Mouse (Mus musculus): ENCODE measurements around the gene Gpc5. TPM values are rescaled to one million over a fixed set of nuclear protein-coding genes. Genes with fewer than 3 reads are reported as not detected.

The Gpc5 gene
- total and polyA plus RNA-seq, 3 experiments = 0.14 TPM; not detected in 2

GRCm38 (mm10) chr14:116338395-116338794 lies 1246.4 kb downstream of the Gpc5 start:
- Histone ChIP-seq H3K9me3 (replicated peaks; ENCODE audit: low read length) (no peaks in the 10 kb centered on the region), H3K4me3 (replicated peaks in 1 of 3; ENCODE audit: low read depth in 2 of 3, low read length in 2 of 3, poor library complexity in 1 of 3) (no peak overlapping the region), H3K79me2 (replicated peaks; ENCODE audit: control insufficient read depth, extremely low read depth, insufficient read depth, poor library complexity, severe bottlenecking) (no peaks in the 10 kb centered on the region), H3K4me2 (ENCODE audit: insufficient read depth, low read depth, poor library complexity, severe bottlenecking) (no peak overlapping the region), H3K27me3 (replicated peaks) (no peaks in the 10 kb centered on the region), H3K27ac (ENCODE audit: insufficient read depth, low read depth) (no peak overlapping the region), H3K36me3 (replicated peaks in 1 of 2; ENCODE audit: control insufficient read depth in 1 of 2, insufficient read depth in 1 of 2, low read length in 1 of 2) (no peaks in the 10 kb centered on the region), H3K4me1 (ENCODE audit: control insufficient read depth in 1 of 2, insufficient read depth in 2 of 2) (no peaks in the 10 kb centered on the region), H3K9ac (ENCODE audit: insufficient read depth, low read depth) (no peak overlapping the region)
- dilution Hi-C loops (cut with MboI; ENCODE audit: extremely low pct_ligation_motif_present, extremely low pct_unique_long_range_greater_than_20kb, low sequenced_read_pairs) (no loop called here), in situ Hi-C loops (cut with MboI; ENCODE audit: low pct_ligation_motif_present, low pct_unique_long_range_greater_than_20kb, low sequenced_read_pairs) (no loop called here)
- TF ChIP-seq EP300 (IDR thresholded peaks at IDR 0.05; ENCODE audit: low read length) (no peak), UBTF (IDR thresholded peaks at IDR 0.05; ENCODE audit: low read depth, low read length) (no peak), SIN3A (IDR thresholded peaks at IDR 0.05; ENCODE audit: low read length) (no peak), TCF12 (IDR thresholded peaks at IDR 0.05; ENCODE audit: low read depth, low read length) (no peak), E2F4 (IDR thresholded peaks at IDR 0.05; ENCODE audit: insufficient replicate concordance, low read depth, low read length) (no peak), HCFC1 (IDR thresholded peaks at IDR 0.05; ENCODE audit: low read depth, low read length) (no peak), RCOR1 (conservative IDR thresholded peaks at IDR 0.05; ENCODE audit: low read depth, low read length) (no peak), ZNF384 (IDR thresholded peaks at IDR 0.05; ENCODE audit: low read depth, low read length) (no peak), SMC3 (IDR thresholded peaks at IDR 0.05; ENCODE audit: low read depth, low read length) (no peak), USF1 (IDR thresholded peaks at IDR 0.05; ENCODE audit: low read depth, low read length) (no peak), JUN (IDR thresholded peaks at IDR 0.05; ENCODE audit: insufficient read depth, low read depth, low read length) (no peak), ZKSCAN1 (IDR thresholded peaks at IDR 0.05; ENCODE audit: borderline replicate concordance, low read depth, low read length) (no peak)
- no peak for DNase-seq (ENCODE audit: extremely low read depth)

DNA sequence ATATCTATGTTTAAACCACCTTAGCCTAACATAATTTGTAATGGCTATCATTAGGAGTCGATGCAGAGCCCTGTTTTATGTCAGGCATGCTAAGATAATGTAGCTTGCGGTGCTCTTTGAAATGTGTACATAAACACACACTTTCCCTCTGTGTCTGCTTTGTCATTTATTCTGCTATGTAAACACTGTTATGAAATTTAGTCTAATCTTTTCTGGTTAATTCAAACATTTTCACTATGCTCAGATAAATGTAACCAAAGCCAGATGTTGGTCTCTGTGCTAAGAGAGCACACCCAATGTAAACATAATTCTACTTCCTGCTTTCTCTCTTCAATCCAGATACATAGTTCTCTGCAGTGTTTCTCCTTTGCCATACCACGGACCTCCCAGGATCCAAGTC lies 1256.5 kb downstream of the Gpc5 start:
- TF ChIP-seq PAX5 (IDR thresholded peaks at IDR 0.05; ENCODE audit: low read length) = no peak
- TF ChIP-seq GABPA (IDR thresholded peaks at IDR 0.05; ENCODE audit: insufficient replicate concordance, low read depth, low read length) = no peak
- TF ChIP-seq ZC3H11A (IDR thresholded peaks at IDR 0.05; ENCODE audit: low read depth, low read length) = no peak
- Histone ChIP-seq H3K27me3 (replicated peaks) (no peaks in the 10 kb centered on the region), H3K79me2 (replicated peaks; ENCODE audit: control insufficient read depth, extremely low read depth, insufficient read depth, poor library complexity, severe bottlenecking) (no peaks in the 10 kb centered on the region), H3K9me3 (replicated peaks; ENCODE audit: low read length) (no peaks in the 10 kb centered on the region), H3K9ac (ENCODE audit: insufficient read depth, low read depth) (no peak overlapping the region), H3K4me3 (replicated peaks in 1 of 3; ENCODE audit: low read depth in 2 of 3, low read length in 2 of 3, poor library complexity in 1 of 3) (no peak overlapping the region), H3K4me1 (ENCODE audit: control insufficient read depth in 1 of 2, insufficient read depth in 2 of 2) (no peaks in the 10 kb centered on the region), H3K27ac (ENCODE audit: insufficient read depth, low read depth) (no peak overlapping the region), H3K36me3 (replicated peaks in 1 of 2; ENCODE audit: control insufficient read depth in 1 of 2, insufficient read depth in 1 of 2, low read length in 1 of 2) (no peaks in the 10 kb centered on the region), H3K4me2 (ENCODE audit: insufficient read depth, low read depth, poor library complexity, severe bottlenecking) (no peak overlapping the region)
- no peak for DNase-seq (ENCODE audit: extremely low read depth)
- in situ Hi-C loops (cut with MboI; ENCODE audit: low pct_ligation_motif_present, low pct_unique_long_range_greater_than_20kb, low sequenced_read_pairs) (no loop called here), dilution Hi-C loops (cut with MboI; ENCODE audit: extremely low pct_ligation_motif_present, extremely low pct_unique_long_range_greater_than_20kb, low sequenced_read_pairs) (no loop called here)

Measured in CH12.LX (cell line).